In the genomic region with DNA sequence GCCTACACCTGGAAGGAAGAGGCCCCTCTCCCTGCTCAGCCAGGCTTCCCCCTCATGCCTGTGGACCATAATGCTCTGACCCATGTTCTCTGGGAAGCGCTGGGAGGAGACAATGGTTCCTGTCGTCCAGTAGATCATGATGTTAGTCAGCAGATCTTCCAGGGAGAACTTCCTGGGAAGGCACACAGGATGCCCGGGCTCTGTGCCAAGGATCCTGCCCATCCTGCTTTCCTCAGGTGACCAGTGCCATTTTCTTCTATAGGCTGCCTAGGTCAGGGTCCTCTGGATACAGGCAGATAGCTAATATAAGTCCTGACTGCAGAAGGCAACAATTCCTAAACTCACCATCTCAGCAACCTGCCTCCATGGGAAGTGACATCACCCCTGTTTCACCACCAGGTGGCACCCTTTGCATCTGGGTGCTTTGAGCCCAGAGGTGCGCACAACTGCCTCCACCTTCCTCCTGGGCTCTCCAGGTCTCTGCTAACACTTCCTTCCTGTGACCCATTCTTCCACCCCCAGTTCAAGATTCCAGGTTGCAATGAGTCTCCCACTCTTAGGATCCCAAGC, we compare ENCODE assay signal across 9 mouse cellular contexts. TPM values are rescaled to one million over a fixed set of nuclear protein-coding genes. Genes with fewer than 3 reads are reported as not detected.
DNase-seq lines count a peak whose midpoint lies in the region; TF ChIP-seq lines count a peak whose summit lies in the region.
"Had no signal": no experiment of that assay in that cellular context is flagged by ENCODE, and none has a peak within 500 bp of the region (broad histone marks: within the 10 kb centered on the region; RNA-seq: fewer than 3 reads in every experiment).

No protein-coding gene starts in this region.

- TF ChIP-seq POLR2A in olfactory bulb, adult 2 months (IDR thresholded peaks at IDR 0.05; ENCODE audit: insufficient read depth, low read depth, low read length), result no peak

- 62% methylated on average over 4 of the region's 4 CpGs for WGBS in olfactory bulb, adult 2 months

- intact Hi-C loops in gastrocnemius, adult 2 months (cut with DNase I), result no loop called here
- intact Hi-C loops in gastrocnemius, postnatal 36 days (cut with DNase I), result no loop called here

- no peak overlapping the region for H3K27ac ChIP-seq in gastrocnemius, adult 2 months
- no peak overlapping the region for H3K27ac ChIP-seq in olfactory bulb, adult 2 months (ENCODE audit: insufficient read depth, low read depth, low read length)
- H3K27ac ChIP-seq: limb, embryonic 12.5 days had no signal

- TF ChIP-seq CTCF in gastrocnemius, adult 2 months (IDR thresholded peaks at IDR 0.05), result peak; percentile 82
- 0 out of 2 replicates have a peak, but pooled peaks have one; percentile 19 for TF ChIP-seq CTCF in olfactory bulb, adult 2 months (IDR thresholded peaks at IDR 0.05; ENCODE audit: insufficient read depth, low read depth, low read length)

- peak; percentile 35 for DNase-seq in gastrocnemius, adult 2 months
- DNase-seq in gastrocnemius, postnatal 36 days, result no peak
- DNase-seq in urinary bladder, postnatal 25 days (ENCODE audit: low spot score), result peak; percentile 47
- no peak for DNase-seq in urinary bladder, adult 2 months (ENCODE audit: low spot score)
- DNase-seq in heart, postnatal 4 days, result peak; percentile 50
- DNase-seq in right cerebral cortex, postnatal 14 days, result no peak
- no peak for DNase-seq in layer of hippocampus, adult 9-10 months (ENCODE audit: low spot score)

- no peak overlapping the region for H3K4me3 ChIP-seq in gastrocnemius, adult 2 months
- no peak overlapping the region for H3K4me3 ChIP-seq in olfactory bulb, adult 2 months (ENCODE audit: insufficient read depth, low read depth, low read length)
- H3K4me3 ChIP-seq: limb, embryonic 12.5 days had no signal

- H3K4me1 ChIP-seq in olfactory bulb, adult 2 months (ENCODE audit: control insufficient read depth, insufficient read depth, low read length), result no peaks in the 10 kb centered on the region
- H3K4me1 ChIP-seq: limb, embryonic 12.5 days had no signal

RNA-seq across cellular contexts. Expression of gene Tmem63a, which starts 34.1 kb away (rescaled TPM):
- 10 to 100 TPM; 13.9 to 14.5 TPM for total RNA-seq in gastrocnemius, adult 2 months (2021)
- total RNA-seq in gastrocnemius, postnatal 36 days (2021), result 10 to 100 TPM; 12.4 to 13.3 TPM
- polyA plus RNA-seq in urinary bladder, adult 2 months (2012; rRNA removed), result 72.8 and 80.0 TPM in 2 replicates
- 10 to 100 TPM; 17.7 to 18.0 TPM for total RNA-seq in heart, postnatal 4 days (2021)
- polyA plus RNA-seq in olfactory bulb, adult 2 months (2012; ENCODE audit: insufficient read depth, insufficient read length, low replicate concordance, missing spikeins), result not detected in 2 replicates

RNA-seq across cellular contexts. Expression of gene Lefty1, which starts 41.4 kb away (rescaled TPM):
- total RNA-seq in gastrocnemius, adult 2 months (2021), result under 1 TPM; 0.22 to 0.33 TPM
- under 1 TPM in 1 of 2 experiments, not detected in 1; 0.25 TPM for total RNA-seq in gastrocnemius, postnatal 36 days (2021)
- 27.3 and 32.8 TPM in 2 replicates for polyA plus RNA-seq in urinary bladder, adult 2 months (2012; rRNA removed)
- under 1 TPM; 0.48 to 0.79 TPM for total RNA-seq in heart, postnatal 4 days (2021)
- not detected in 2 replicates for polyA plus RNA-seq in olfactory bulb, adult 2 months (2012; ENCODE audit: insufficient read depth, insufficient read length, low replicate concordance, missing spikeins)

RNA-seq across cellular contexts. Expression of gene Ephx1, which starts 44.5 kb away (rescaled TPM):
- 10 to 100 TPM; 14.8 to 17.4 TPM for total RNA-seq in gastrocnemius, adult 2 months (2021)
- total RNA-seq in gastrocnemius, postnatal 36 days (2021), result 10 to 100 TPM; 10.9 to 16.6 TPM
- 159 and 184 TPM in 2 replicates for polyA plus RNA-seq in urinary bladder, adult 2 months (2012; rRNA removed)
- total RNA-seq in heart, postnatal 4 days (2021), result 10 to 100 TPM; 11.6 to 13.8 TPM
- polyA plus RNA-seq in olfactory bulb, adult 2 months (2012; ENCODE audit: insufficient read depth, insufficient read length, low replicate concordance, missing spikeins), result not detected in 2 replicates

Comparison
In these comparisons a context has a peak if more than half of its experiments do, and no peak if none do; other contexts are left out.
1. DNase-seq: peak in gastrocnemius, adult 2 months (single experiment), urinary bladder, postnatal 25 days (single experiment) and heart, postnatal 4 days (single experiment); none in gastrocnemius, postnatal 36 days (0 of 2), urinary bladder, adult 2 months (single experiment), right cerebral cortex, postnatal 14 days (single experiment) and layer of hippocampus, adult 9-10 months (single experiment).